ENCODE assay signal across 8 mouse cellular contexts in the genomic region with DNA sequence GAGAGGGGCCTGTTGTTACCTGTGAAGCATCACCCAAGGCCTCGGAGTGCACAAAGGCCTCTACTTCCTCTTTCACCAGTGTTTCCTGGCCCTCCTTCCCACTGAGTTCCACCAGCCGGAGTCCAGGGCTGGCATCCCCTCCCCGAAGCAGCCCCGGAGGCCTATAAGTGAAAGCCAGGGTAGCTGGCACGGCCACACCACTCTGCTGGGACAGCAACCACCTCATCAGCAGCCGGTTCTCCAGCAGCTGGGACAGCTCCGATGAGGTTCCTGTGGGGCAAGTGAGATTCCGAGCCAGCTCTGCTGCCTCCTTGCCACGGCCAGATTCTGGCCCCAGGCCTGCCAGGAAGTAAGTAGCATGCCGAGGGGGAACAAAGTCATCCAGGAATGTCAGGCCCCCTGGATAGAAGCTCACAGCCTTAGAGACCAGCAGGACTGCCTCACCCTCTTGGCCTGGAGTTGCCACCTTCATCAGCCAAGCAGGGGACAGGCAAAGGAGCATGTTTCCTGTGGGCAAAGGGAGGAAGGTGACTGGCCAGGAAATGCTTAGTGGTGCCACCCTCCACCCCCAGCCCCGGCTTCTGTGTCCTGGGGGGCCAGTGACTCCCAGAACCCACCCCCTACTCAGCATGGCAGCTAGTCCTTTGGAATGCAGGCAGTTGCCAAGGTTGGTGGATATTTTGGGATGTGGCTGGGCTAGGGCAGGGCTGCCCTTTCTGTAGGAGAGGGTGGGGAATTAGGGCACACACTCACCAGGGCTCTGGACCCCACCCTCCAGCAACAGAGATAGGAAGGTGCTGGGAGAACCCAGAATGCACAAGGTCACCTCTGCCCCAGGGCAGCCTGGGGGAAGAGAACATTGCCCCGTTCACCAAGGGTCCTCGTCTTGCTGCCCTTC. TPM values are rescaled to one million over a fixed set of nuclear protein-coding genes. Genes with fewer than 3 reads are reported as not detected.
A peak's percentile ranks its signal among the peaks of the same experiment; 100 is the strongest.
DNase-seq lines count a peak whose midpoint lies in the region; ATAC-seq lines count a peak whose summit lies in the region.

No protein-coding gene starts in this region.

- intact Hi-C loops in heart, postnatal 25 days (cut with DNase I) = loop anchor here (2.0 kb wide), 1 partner anchor 15 kb away; no protein-coding TSS in a partner anchor

- ATAC-seq in hematopoietic stem cell, adult 5-6 weeks (replicated peaks in 1 of 2; ENCODE audit: insufficient read depth in 1 of 2, low FRiP score in 2 of 2, low TSS enrichment in 1 of 2, low read depth in 1 of 2, poor library complexity in 2 of 2, severe bottlenecking in 2 of 2) = peak; percentile 34 to 38
- ATAC-seq in megakaryocyte-erythroid progenitor cell, adult 5-6 weeks (replicated peaks; ENCODE audit: low FRiP score, low TSS enrichment, poor library complexity, severe bottlenecking) = no peak

- peak; percentile 64 to 76 for DNase-seq in heart, adult 18-20 months
- no peak for DNase-seq in heart, postnatal 25 days (ENCODE audit: low spot score)
- DNase-seq in thymus, postnatal 25 days = peak; percentile 27
- no peak for DNase-seq in thymus, adult 18-20 months
- DNase-seq in embryo, embryonic 10 days (ENCODE audit: low spot score) = no peak
- no peak for DNase-seq in adrenal gland, postnatal 36 days

RNA-seq across cellular contexts. Expression of a gene that starts 3.6 kb away (rescaled TPM):
- 10 to 100 TPM; 28.3 to 30.5 TPM for total RNA-seq in heart, adult 18-20 months (2021)
- total RNA-seq in heart, postnatal 25 days (2021) = 10 to 100 TPM; 33.5 to 34.1 TPM
- total RNA-seq in hematopoietic stem cell, adult 5-6 weeks (2017) = 11.2 and 16.2 TPM in 2 replicates
- 8.1 and 10.9 TPM in 2 replicates for total RNA-seq in megakaryocyte-erythroid progenitor cell, adult 5-6 weeks (2014; fragmentation: Nextera tagmentation)
- total RNA-seq in megakaryocyte-erythroid progenitor cell, adult 5-6 weeks (2017) = 0.19 and 1.0 TPM in 2 replicates
- total RNA-seq in adrenal gland, postnatal 36 days (2021) = 1 to 10 TPM; 2.0 to 2.8 TPM

RNA-seq across cellular contexts. Expression of a gene that starts 8.5 kb away (rescaled TPM):
- 10 to 100 TPM; 13.1 to 17.1 TPM for total RNA-seq in heart, adult 18-20 months (2021)
- 10 to 100 TPM; 16.5 to 16.8 TPM for total RNA-seq in heart, postnatal 25 days (2021)
- total RNA-seq in hematopoietic stem cell, adult 5-6 weeks (2017) = 16.2 and 18.8 TPM in 2 replicates
- 60.4 and 60.9 TPM in 2 replicates for total RNA-seq in megakaryocyte-erythroid progenitor cell, adult 5-6 weeks (2014; fragmentation: Nextera tagmentation)
- 14.7 and 39.7 TPM in 2 replicates for total RNA-seq in megakaryocyte-erythroid progenitor cell, adult 5-6 weeks (2017)
- total RNA-seq in adrenal gland, postnatal 36 days (2021) = 10 to 100 TPM; 27.6 to 37.5 TPM

RNA-seq across cellular contexts. Expression of a gene that starts 18.2 kb away (rescaled TPM):
- total RNA-seq in heart, adult 18-20 months (2021) = 1 to 10 TPM in 1 of 2 experiments, under 1 TPM in 1; 0.69 to 8.4 TPM
- 1 to 10 TPM in 1 of 2 experiments, under 1 TPM in 1; 0.94 to 1.5 TPM for total RNA-seq in heart, postnatal 25 days (2021)
- total RNA-seq in hematopoietic stem cell, adult 5-6 weeks (2017) = 229 and 295 TPM in 2 replicates
- 53.0 and 63.6 TPM in 2 replicates for total RNA-seq in megakaryocyte-erythroid progenitor cell, adult 5-6 weeks (2014; fragmentation: Nextera tagmentation)
- 104 and 112 TPM in 2 replicates for total RNA-seq in megakaryocyte-erythroid progenitor cell, adult 5-6 weeks (2017)
- 1 to 10 TPM; 1.4 to 3.1 TPM for total RNA-seq in adrenal gland, postnatal 36 days (2021)

RNA-seq across cellular contexts. Expression of a gene that starts 19.4 kb away (rescaled TPM):
- total RNA-seq in heart, adult 18-20 months (2021) = 10 to 100 TPM; 12.0 to 20.2 TPM
- 1 to 10 TPM; 9.2 to 9.3 TPM for total RNA-seq in heart, postnatal 25 days (2021)
- total RNA-seq in hematopoietic stem cell, adult 5-6 weeks (2017) = 59.8 and 70.8 TPM in 2 replicates
- total RNA-seq in megakaryocyte-erythroid progenitor cell, adult 5-6 weeks (2014; fragmentation: Nextera tagmentation) = 17.1 and 30.7 TPM in 2 replicates
- total RNA-seq in megakaryocyte-erythroid progenitor cell, adult 5-6 weeks (2017) = 7.1 and 9.3 TPM in 2 replicates
- 1 to 10 TPM in 1 of 2 experiments, under 1 TPM in 1; 0.70 to 1.0 TPM for total RNA-seq in adrenal gland, postnatal 36 days (2021)

RNA-seq across cellular contexts. Expression of a gene that starts 20.2 kb away (rescaled TPM):
- 100 to 1,000 TPM; 293 to 299 TPM for total RNA-seq in heart, adult 18-20 months (2021)
- total RNA-seq in heart, postnatal 25 days (2021) = 100 to 1,000 TPM; 337 TPM
- total RNA-seq in hematopoietic stem cell, adult 5-6 weeks (2017) = 384 and 392 TPM in 2 replicates
- total RNA-seq in megakaryocyte-erythroid progenitor cell, adult 5-6 weeks (2014; fragmentation: Nextera tagmentation) = 392 and 411 TPM in 2 replicates
- total RNA-seq in megakaryocyte-erythroid progenitor cell, adult 5-6 weeks (2017) = 411 and 530 TPM in 2 replicates
- 100 to 1,000 TPM; 403 to 410 TPM for total RNA-seq in adrenal gland, postnatal 36 days (2021)

Comparison
In these comparisons a context has a peak if more than half of its experiments do, and no peak if none do; other contexts are left out.
1. DNase-seq: peak in heart, adult 18-20 months (2 of 2) and thymus, postnatal 25 days (single experiment); none in heart, postnatal 25 days (single experiment), thymus, adult 18-20 months (0 of 2), embryo, embryonic 10 days (single experiment) and adrenal gland, postnatal 36 days (0 of 2).
2. RNA of a gene that starts 18.2 kb away (total RNA-seq): 229 to 295 TPM in hematopoietic stem cell, adult 5-6 weeks and 53.0 to 112 TPM in megakaryocyte-erythroid progenitor cell, adult 5-6 weeks; 0.69 to 8.4 TPM in heart, adult 18-20 months, 1.4 to 3.1 TPM in adrenal gland, postnatal 36 days and 0.94 to 1.5 TPM in heart, postnatal 25 days; every median in the first group is over 4 times any median in the second.